16 mouse cellular contexts compared by ENCODE assay signal in the genomic region with DNA sequence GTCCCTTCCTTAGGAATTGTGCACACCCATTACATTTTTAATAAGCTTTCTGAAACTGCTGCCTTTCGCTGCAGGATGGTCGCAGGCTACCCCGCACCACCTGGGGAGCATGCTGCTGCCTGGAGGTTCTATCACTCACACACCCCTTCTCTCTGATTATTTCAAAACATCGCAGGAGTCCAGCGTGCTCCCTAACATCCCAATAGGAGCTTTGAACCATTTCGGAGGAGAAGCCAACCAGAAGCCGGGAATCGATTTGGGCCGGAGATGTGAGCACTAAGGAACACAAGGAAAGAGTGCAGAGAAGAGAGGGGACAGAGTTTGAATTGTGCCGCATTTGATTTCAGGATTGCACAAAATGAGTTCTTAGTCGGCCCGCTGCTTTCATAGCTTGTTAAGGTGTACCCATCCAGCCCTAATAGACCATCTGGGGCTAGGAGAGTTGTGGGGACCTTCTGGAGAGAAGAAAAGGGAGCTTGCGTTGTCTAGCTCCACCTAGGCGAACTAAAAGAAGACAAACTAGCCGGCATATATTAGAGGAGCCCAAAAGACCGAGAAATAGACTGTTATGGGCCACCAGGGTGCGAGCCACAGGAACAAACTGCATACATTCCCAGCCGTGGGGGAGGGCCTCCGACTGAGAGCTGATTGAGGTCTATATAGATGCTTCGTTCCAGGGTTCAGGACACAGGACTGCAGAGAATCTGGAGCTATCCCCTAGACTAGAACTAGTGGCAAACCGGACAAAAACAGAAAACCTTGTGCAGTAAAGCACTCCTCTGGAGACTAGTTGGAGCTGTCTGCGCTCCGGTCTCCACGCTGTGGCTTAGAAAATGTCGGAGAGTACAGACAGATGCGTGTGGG. TPM values are rescaled to one million over a fixed set of nuclear protein-coding genes. Genes with fewer than 3 reads are reported as not detected.
DNase-seq lines count a peak whose midpoint lies in the region; ATAC-seq and TF ChIP-seq lines count a peak whose summit lies in the region.
"Had no signal": no experiment of that assay in that cellular context is flagged by ENCODE, and none has a peak within 500 bp of the region (broad histone marks: within the 10 kb centered on the region; RNA-seq: fewer than 3 reads in every experiment).

No protein-coding gene starts in this region.

- H3K9ac ChIP-seq in hindbrain, postnatal 0 days (replicated peaks; ENCODE audit: low read length): no peak overlapping the region
- no peak overlapping the region for H3K9ac ChIP-seq in lung, embryonic 15.5 days
- no peak overlapping the region for H3K9ac ChIP-seq in lung, postnatal 0 days (replicated peaks; ENCODE audit: low read depth)
- H3K9ac ChIP-seq in limb, embryonic 12.5 days (replicated peaks): no peak overlapping the region

- DNase-seq in hindbrain, embryonic 10.5 days (ENCODE audit: low spot score): peak; percentile 34
- no peak for DNase-seq in hindbrain, postnatal 0 days (ENCODE audit: low spot score)
- DNase-seq in lung, postnatal 0 days (ENCODE audit: low spot score): no peak
- DNase-seq in embryo, embryonic 10.5 days (ENCODE audit: low spot score): peak; percentile 46
- no peak for DNase-seq in cerebellum, adult 2 months
- DNase-seq: cerebellum, postnatal 25 days; heart, adult 2 months; kidney, postnatal 36 days; lung, adult 18-20 months; thymus, adult 2 months had no signal

- H3K27me3 ChIP-seq in hindbrain, embryonic 10.5 days (ENCODE audit: insufficient read depth, poor library complexity, severe bottlenecking): peaks cover 100% of the 10 kb centered on the region
- peaks cover 90% of the 10 kb centered on the region for H3K27me3 ChIP-seq in hindbrain, postnatal 0 days (ENCODE audit: insufficient read depth, low read length)
- peaks cover 100% of the 10 kb centered on the region for H3K27me3 ChIP-seq in lung, embryonic 15.5 days
- peaks cover 77% of the 10 kb centered on the region for H3K27me3 ChIP-seq in lung, postnatal 0 days (replicated peaks; ENCODE audit: insufficient read depth, low read length)
- peaks cover 100% of the 10 kb centered on the region for H3K27me3 ChIP-seq in limb, embryonic 12.5 days
- peaks cover 24% of the 10 kb centered on the region for H3K27me3 ChIP-seq in cerebellum, adult 2 months (ENCODE audit: control insufficient read depth, insufficient read depth, low read length)

- no peaks in the 10 kb centered on the region for H3K36me3 ChIP-seq in hindbrain, embryonic 10.5 days
- H3K36me3 ChIP-seq in hindbrain, postnatal 0 days (ENCODE audit: insufficient read depth, low read length): no peaks in the 10 kb centered on the region
- no peaks in the 10 kb centered on the region for H3K36me3 ChIP-seq in lung, embryonic 15.5 days
- no peaks in the 10 kb centered on the region for H3K36me3 ChIP-seq in lung, postnatal 0 days (ENCODE audit: insufficient read depth, low read length)
- H3K36me3 ChIP-seq in limb, embryonic 12.5 days: no peaks in the 10 kb centered on the region
- H3K36me3 ChIP-seq: G1E had no signal

- TF ChIP-seq EP300 in lung, postnatal 0 days (IDR thresholded peaks at IDR 0.05): no peak

- no peak overlapping the region for H3K4me3 ChIP-seq in hindbrain, embryonic 10.5 days
- no peak overlapping the region; the same call in 1 of the 2 replicates for H3K4me3 ChIP-seq in hindbrain, postnatal 0 days (ENCODE audit: low read length)
- H3K4me3 ChIP-seq in lung, embryonic 15.5 days: no peak overlapping the region
- no peak overlapping the region; the same call in 1 of the 2 replicates for H3K4me3 ChIP-seq in lung, postnatal 0 days (ENCODE audit: low read depth, low read length)
- H3K4me3 ChIP-seq in limb, embryonic 12.5 days (replicated peaks): no peak overlapping the region
- no peak overlapping the region for H3K4me3 ChIP-seq in cerebellum, adult 2 months (replicated peaks; ENCODE audit: insufficient read depth, low read depth, low read length)
- H3K4me3 ChIP-seq: heart, adult 2 months; megakaryocyte, embryonic 14.5 days had no signal

- no peak overlapping the region for H3K4me2 ChIP-seq in hindbrain, postnatal 0 days (ENCODE audit: low read depth, low read length)
- peak overlapping the region; percentile 13; the same call in 1 of the 2 replicates for H3K4me2 ChIP-seq in lung, embryonic 15.5 days
- H3K4me2 ChIP-seq in lung, postnatal 0 days (replicated peaks; ENCODE audit: low read depth, low read length): no peak overlapping the region
- peak overlapping the region; percentile 13; the same call in 1 of the 2 replicates for H3K4me2 ChIP-seq in limb, embryonic 12.5 days

- WGBS in hindbrain, embryonic 10.5 days: under 1% methylated on average over 26 of the region's 26 CpGs
- WGBS in hindbrain, postnatal 0 days: 2% methylated on average over 26 of the region's 26 CpGs
- WGBS in lung, embryonic 15.5 days: 9% methylated on average over 26 of the region's 26 CpGs
- WGBS in lung, postnatal 0 days: 11% methylated on average over 26 of the region's 26 CpGs
- WGBS in limb, embryonic 12.5 days: 1% methylated on average over 26 of the region's 26 CpGs
- 2% methylated on average over 26 of the region's 26 CpGs for WGBS in cerebellum, adult 2 months

- no peaks in the 10 kb centered on the region for H3K9me3 ChIP-seq in hindbrain, embryonic 10.5 days
- H3K9me3 ChIP-seq in hindbrain, postnatal 0 days (ENCODE audit: low read length): no peaks in the 10 kb centered on the region
- no peaks in the 10 kb centered on the region for H3K9me3 ChIP-seq in lung, embryonic 15.5 days
- H3K9me3 ChIP-seq in lung, postnatal 0 days (ENCODE audit: low read length): no peaks in the 10 kb centered on the region
- H3K9me3 ChIP-seq in limb, embryonic 12.5 days: no peaks in the 10 kb centered on the region
- H3K9me3 ChIP-seq: G1E had no signal

- H3K4me1 ChIP-seq in hindbrain, embryonic 10.5 days (replicated peaks): peaks cover 16% of the 10 kb centered on the region; the same call in 1 of the 2 replicates
- H3K4me1 ChIP-seq in hindbrain, postnatal 0 days (ENCODE audit: insufficient read depth, low read length): no peaks in the 10 kb centered on the region
- peaks cover 6% of the 10 kb centered on the region for H3K4me1 ChIP-seq in lung, embryonic 15.5 days
- 0 out of 2 replicates have a peak, but pooled peaks cover 6% of the 10 kb centered on the region for H3K4me1 ChIP-seq in lung, postnatal 0 days (ENCODE audit: insufficient read depth, low read depth, low read length)
- H3K4me1 ChIP-seq in limb, embryonic 12.5 days (replicated peaks): peaks cover 22% of the 10 kb centered on the region
- no peaks in the 10 kb centered on the region; the same call in 1 of the 2 replicates for H3K4me1 ChIP-seq in cerebellum, adult 2 months (ENCODE audit: control insufficient read depth, insufficient read depth, low read length)

- TF ChIP-seq CTCF in hindbrain, postnatal 0 days (IDR thresholded peaks at IDR 0.05; ENCODE audit: low read depth): no peak
- no peak for TF ChIP-seq CTCF in lung, postnatal 0 days (IDR thresholded peaks at IDR 0.05)
- TF ChIP-seq CTCF in cerebellum, adult 2 months (IDR thresholded peaks at IDR 0.05; ENCODE audit: borderline replicate concordance, insufficient read depth, low read depth, low read length): no peak

- TF ChIP-seq POLR2A in cerebellum, adult 2 months (IDR thresholded peaks at IDR 0.05; ENCODE audit: borderline replicate concordance, insufficient read depth, low read length): no peak

- no peak for ATAC-seq in hindbrain, postnatal 0 days
- no peak for ATAC-seq in lung, embryonic 15.5 days (ENCODE audit: borderline replicate concordance, extremely low read depth, low FRiP score, low TSS enrichment)
- no peak for ATAC-seq in lung, postnatal 0 days
- no peak for ATAC-seq in limb, embryonic 12.5 days (ENCODE audit: insufficient number of reproducible peaks, insufficient read depth, low FRiP score, low TSS enrichment, low read depth)
- ATAC-seq: forebrain, embryonic 14.5 days; inflammation-experienced regulatory T-cells, adult 6 months had no signal

- no peak overlapping the region for H3K27ac ChIP-seq in hindbrain, embryonic 10.5 days
- H3K27ac ChIP-seq in hindbrain, postnatal 0 days: no peak overlapping the region
- no peak overlapping the region for H3K27ac ChIP-seq in lung, embryonic 15.5 days
- H3K27ac ChIP-seq in lung, postnatal 0 days (ENCODE audit: low read length): no peak overlapping the region
- no peak overlapping the region for H3K27ac ChIP-seq in limb, embryonic 12.5 days
- H3K27ac ChIP-seq in cerebellum, adult 2 months (ENCODE audit: insufficient read depth, low read length): no peak overlapping the region
- H3K27ac ChIP-seq: heart, adult 2 months had no signal

RNA-seq across cellular contexts. Expression of a gene that starts 12.0 kb away (rescaled TPM):
- polyA plus RNA-seq in hindbrain, embryonic 10.5 days (2016; fragmentation: Nextera tagmentation; extraction: Ambion mirVana): 4.7 and 6.9 TPM in 2 replicates
- 0.58 and 1.8 TPM in 2 replicates for total RNA-seq in hindbrain, postnatal 0 days (2014; rRNA removed)
- 2.3 and 2.8 TPM in 2 replicates for polyA plus RNA-seq in hindbrain, postnatal 0 days (2015; fragmentation: Nextera tagmentation; extraction: Ambion mirVana)
- polyA plus RNA-seq in lung, embryonic 15.5 days (2015; fragmentation: Nextera tagmentation; extraction: Ambion mirVana): 32.5 and 34.1 TPM in 2 replicates
- 34.2 and 63.1 TPM in 2 replicates for polyA plus RNA-seq in lung, postnatal 0 days (2015; fragmentation: Nextera tagmentation; extraction: Ambion mirVana)
- 24.1 and 26.8 TPM in 2 replicates for polyA plus RNA-seq in limb, embryonic 12.5 days (2016; fragmentation: Nextera tagmentation; extraction: Ambion mirVana)
- polyA plus RNA-seq in cerebellum, adult 2 months (2012; rRNA removed): 0.60 and 1.1 TPM in 2 replicates
- polyA plus RNA-seq: inflammation-experienced regulatory T-cells, adult 6 months had no signal

Comparison
In these comparisons a context has a peak if more than half of its experiments do, and no peak if none do; other contexts are left out.
1. DNase-seq: peak in hindbrain, embryonic 10.5 days (single experiment) and embryo, embryonic 10.5 days (single experiment); none in hindbrain, postnatal 0 days (single experiment), lung, postnatal 0 days (single experiment) and cerebellum, adult 2 months (0 of 2).
2. H3K4me2 ChIP-seq: peak in lung, embryonic 15.5 days (single experiment) and limb, embryonic 12.5 days (single experiment); none in hindbrain, postnatal 0 days (single experiment) and lung, postnatal 0 days (single experiment).